Mouse (Mus musculus) liver, embryonic 18 days (tissue): ENCODE measurements around the gene Kcnab3. TPM values are rescaled to one million over a fixed set of nuclear protein-coding genes. Genes with fewer than 3 reads are reported as not detected.

Experiments
- polyA plus RNA-seq: library from polyadenylated mRNA; depleted of rRNA; stranded (reverse); fragments of >200 nt; gene quantifications from 2 replicates; pipeline ENCODE4 v1.2.3, GENCODE M21; 2012; rRNA removed

The Kcnab3 gene
- 0.18 and 0.22 TPM in 2 replicates for polyA plus RNA-seq

GRCm38 (mm10) chr11:69325628-69326407, at the start of gene Kcnab3:
TSS of gene Kcnab3 (plus strand) at chr11:69326258.

GRCm38 (mm10) chr11:69323667-69324111, 2.4 kb upstream of the Kcnab3 start, which contains the start of the genes Cntrob and Trappc1:
TSS of gene Cntrob (minus strand) at chr11:69323775.
TSS of gene Trappc1 (plus strand) at chr11:69323980.

GRCm38 (mm10) chr11:69340161-69341131, 14.4 kb downstream of the Kcnab3 start, which contains the start of gene Rnf227:
TSS of gene Rnf227 (plus strand) at chr11:69340461.

GRCm38 (mm10) chr11:69369215-69369989, 43.3 kb downstream of the Kcnab3 start, which contains the start of gene Chd3:
TSS of gene Chd3 (minus strand) at chr11:69369406.

Other genes starting within 250 kb of the Kcnab3 start
- gene Vamp2, start 237.8 kb upstream of the Kcnab3 start, polyA plus RNA-seq = 28.3 and 32.3 TPM in 2 replicates
- 6.8 and 9.4 TPM in 2 replicates for gene Per1, start 231.0 kb upstream of the Kcnab3 start, polyA plus RNA-seq
- gene Hes7, start 205.9 kb upstream of the Kcnab3 start, polyA plus RNA-seq = 0.15 and 0.19 TPM in 2 replicates
- 0.11 and 0.12 TPM in 2 replicates for gene 9130213A22Rik, start 203.7 kb upstream of the Kcnab3 start, polyA plus RNA-seq
- 0.10 and 0.26 TPM in 2 replicates for gene Aloxe3, start 200.4 kb upstream of the Kcnab3 start, polyA plus RNA-seq
- not detected in 2 replicates for gene Alox12b, start 169.3 kb upstream of the Kcnab3 start, polyA plus RNA-seq
- 0.01 TPM in 1 of 2 replicates, not detected in the other for gene Alox8, start 128.4 kb upstream of the Kcnab3 start, polyA plus RNA-seq
- gene Gucy2e, start 89.2 kb upstream of the Kcnab3 start, polyA plus RNA-seq = under 0.01 TPM in 1 of 2 replicates, not detected in the other
- 5.7 and 6.8 TPM in 2 replicates for gene Cntrob, start 2.5 kb upstream of the Kcnab3 start, polyA plus RNA-seq
- 44.6 and 47.5 TPM in 2 replicates for gene Trappc1, start 2.3 kb upstream of the Kcnab3 start, polyA plus RNA-seq
- gene Rnf227, start 14.2 kb downstream of the Kcnab3 start, polyA plus RNA-seq = 0.41 and 0.54 TPM in 2 replicates
- 33.5 and 44.3 TPM in 2 replicates for gene Chd3, start 43.1 kb downstream of the Kcnab3 start, polyA plus RNA-seq
- gene Naa38, start 69.2 kb downstream of the Kcnab3 start, polyA plus RNA-seq = 61.1 and 63.4 TPM in 2 replicates
- gene Cyb5d1, start 69.4 kb downstream of the Kcnab3 start, polyA plus RNA-seq = 8.2 and 9.5 TPM in 2 replicates
- 6.4 and 7.4 TPM in 2 replicates for gene Tmem88, start 72.0 kb downstream of the Kcnab3 start, polyA plus RNA-seq
- gene Kdm6b, start 87.4 kb downstream of the Kcnab3 start, polyA plus RNA-seq = 1.1 and 1.6 TPM in 2 replicates
- gene Dnah2, start 222.9 kb downstream of the Kcnab3 start, polyA plus RNA-seq = 0.20 and 0.22 TPM in 2 replicates
- 0.58 and 0.60 TPM in 2 replicates for gene Efnb3, start 233.9 kb downstream of the Kcnab3 start, polyA plus RNA-seq